Mouse (Mus musculus) thymus, postnatal 10 days (tissue): ENCODE results near the gene Cdpf1.

ENCODE experiments used
- DNase-seq, 2 experiments: peaks; one replicate each; pipeline ENCODE4 v3.0.0; 2021; ENCODE audit warnings: low spot score in 2 of 2

The Cdpf1 gene

DNA sequence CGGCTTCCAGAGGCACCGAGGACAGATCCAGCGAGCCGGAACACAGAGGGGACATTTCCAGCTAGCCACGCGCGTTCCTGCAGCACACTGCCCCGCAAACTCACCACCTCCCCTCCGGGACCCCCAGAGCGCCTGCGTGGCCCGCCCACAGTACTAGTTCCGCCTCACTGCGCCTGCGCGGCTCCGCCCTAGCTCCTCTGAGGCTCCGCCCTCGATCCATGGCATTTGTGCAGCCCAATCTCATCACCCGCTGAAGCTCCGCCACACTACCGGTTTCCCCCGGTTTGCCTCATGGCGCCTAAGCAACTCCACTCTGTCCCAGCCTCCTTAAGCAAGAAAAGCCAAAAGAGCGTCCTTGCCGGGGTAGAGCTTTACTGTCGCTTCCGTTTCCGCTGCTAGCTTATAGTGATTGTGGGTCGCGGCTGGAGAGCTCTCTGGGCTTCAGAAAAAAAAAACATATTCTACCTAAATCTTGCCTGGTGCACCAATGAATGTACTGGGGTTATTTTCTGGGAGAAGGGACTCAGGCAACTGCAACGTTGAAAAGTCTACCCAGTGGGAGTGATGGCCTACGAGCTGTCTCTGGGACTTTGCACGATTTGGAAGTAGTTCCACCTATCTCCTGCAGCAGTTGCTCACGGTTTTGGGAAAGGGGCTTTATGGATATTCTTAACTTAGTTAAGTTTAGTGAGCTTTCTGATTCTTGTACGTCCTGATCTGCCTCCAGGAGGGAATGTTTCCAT is at the start of gene Cdpf1:
Cdpf1 (minus strand) TSS at position 163 of the 743 bp plus-strand sequence.
- DNase-seq: peak; percentile 98 to 99

DNA sequence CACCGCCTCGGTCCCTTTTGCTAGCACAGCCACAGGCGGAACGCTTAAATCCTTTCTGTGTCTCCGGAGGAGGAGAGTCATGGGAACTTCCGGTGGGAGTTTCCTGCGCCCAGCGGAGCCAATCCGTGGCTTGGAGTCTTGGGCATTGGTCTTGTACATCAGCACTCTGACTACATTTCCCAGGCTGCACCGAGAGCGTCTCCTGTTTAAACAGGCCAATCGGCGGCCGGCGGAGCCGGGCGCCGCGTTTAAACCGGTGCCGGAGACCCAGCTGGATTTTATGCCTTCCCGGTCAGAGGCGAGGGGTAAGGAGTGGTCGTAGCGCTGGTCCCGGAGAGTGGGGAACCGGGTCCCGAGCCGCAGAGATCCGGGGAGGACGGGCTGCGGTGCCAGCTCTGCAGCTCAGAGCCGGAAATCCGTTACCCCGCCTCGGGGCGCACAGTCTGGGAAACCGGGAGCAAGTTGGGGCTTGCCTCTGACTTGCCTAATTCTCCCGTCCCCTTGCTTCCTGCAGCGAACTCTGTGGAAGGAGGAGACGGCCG is 48.1 kb upstream of the Cdpf1 start, which contains the start of gene Gtse1:
Gtse1 (plus strand) TSS at position 256 of the 542 bp plus-strand sequence.
- peak; percentile 90 for DNase-seq

GRCm38 (mm10) chr15:85858980-85859489 is 47.5 kb upstream of the Cdpf1 start:
- peak in 1 of 2 experiments; percentile 16 for DNase-seq

- DNase-seq: no peak
These were observed 40.3 kb upstream of the Cdpf1 start for GRCm38 (mm10) chr15:85851656-85852392.

DNA sequence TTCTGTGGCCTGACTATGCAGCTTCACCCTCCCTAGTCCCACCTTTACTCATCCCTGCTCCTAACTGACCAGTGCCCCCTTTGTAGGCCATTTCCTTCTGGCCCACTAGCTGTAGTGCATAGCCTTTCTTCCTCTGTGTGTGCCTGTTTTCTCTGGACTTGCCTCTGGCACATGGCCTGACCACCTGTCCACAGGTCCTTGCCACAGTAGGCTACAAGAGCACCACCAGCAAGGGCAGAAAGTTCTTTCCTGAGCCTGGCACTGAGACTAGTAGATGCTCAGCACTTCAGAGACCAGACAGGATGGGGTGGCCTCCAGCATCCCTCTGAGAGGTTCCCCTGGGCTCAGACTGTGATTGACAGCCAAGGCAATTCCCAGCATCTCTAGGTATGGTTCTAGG is 33.6 kb upstream of the Cdpf1 start:
- no peak for DNase-seq

DNA sequence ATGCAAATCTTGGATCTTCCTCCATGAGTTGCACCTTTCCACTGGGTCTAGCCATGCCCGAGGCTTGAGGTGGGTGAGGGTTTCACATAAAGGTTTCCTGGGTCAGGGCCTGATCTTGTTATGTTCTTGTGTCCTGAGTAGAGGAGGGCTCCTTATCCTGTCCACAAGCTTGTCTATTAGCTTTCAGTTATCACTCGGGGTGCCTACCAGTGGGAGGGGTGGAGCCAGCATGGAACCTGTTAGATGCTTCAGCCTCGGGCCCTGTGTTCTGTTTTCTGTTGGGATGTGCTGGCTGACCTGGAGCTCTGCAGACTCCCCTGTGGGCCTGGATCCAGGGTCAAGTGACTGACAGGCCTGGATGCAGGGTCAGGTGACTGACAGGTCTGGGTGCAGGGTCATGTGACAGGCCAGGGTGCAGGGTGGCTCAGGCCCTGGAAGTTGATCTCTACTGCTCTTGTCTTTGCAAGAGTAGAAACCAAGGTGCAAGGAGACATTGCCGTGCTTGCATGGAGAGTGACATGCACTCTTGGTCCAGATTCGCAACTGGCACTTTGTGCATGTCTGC is 30.4 kb upstream of the Cdpf1 start:
- DNase-seq: no peak

DNA sequence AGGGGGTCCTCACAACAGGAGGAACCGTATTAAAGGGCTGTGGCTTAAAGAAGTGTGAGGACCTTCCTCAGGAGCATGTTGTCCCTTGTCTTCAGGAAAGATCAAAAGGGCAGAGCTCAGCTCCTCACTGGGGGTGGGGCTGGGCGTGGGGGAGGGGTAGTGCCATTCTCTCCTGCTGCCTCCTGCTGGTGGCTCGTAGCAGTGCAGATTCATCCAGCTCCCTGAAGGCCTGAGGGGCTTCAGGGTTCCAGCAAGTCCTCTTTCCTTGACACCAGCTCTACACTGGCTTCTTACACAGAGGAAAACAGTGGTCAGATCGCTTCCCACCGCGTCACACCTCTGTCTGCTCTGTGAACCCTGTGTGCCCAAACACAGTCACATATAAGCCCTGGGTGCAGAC is 29.5 kb upstream of the Cdpf1 start:
- peak; percentile 16 to 67 for DNase-seq

DNA sequence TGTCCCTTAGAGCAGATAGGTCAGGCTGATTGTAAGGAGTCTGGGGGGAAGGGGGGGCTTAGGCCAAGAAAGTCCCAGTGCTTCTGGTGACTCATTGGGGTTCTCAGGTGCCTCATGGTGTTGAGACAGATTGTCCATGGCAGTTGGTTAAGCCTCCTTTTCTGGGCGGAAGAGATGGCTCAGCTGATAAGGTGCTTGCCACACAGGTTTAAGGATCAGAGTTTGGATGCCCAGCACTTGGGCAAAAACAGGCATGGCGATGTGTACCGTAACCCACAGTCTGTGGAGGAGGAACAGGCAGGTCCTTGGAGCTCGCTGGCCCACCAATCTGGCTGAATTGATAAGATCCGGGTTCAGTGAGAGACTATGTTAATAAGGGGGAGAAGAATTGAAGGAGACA is 25.4 kb upstream of the Cdpf1 start:
- DNase-seq: no peak

DNA sequence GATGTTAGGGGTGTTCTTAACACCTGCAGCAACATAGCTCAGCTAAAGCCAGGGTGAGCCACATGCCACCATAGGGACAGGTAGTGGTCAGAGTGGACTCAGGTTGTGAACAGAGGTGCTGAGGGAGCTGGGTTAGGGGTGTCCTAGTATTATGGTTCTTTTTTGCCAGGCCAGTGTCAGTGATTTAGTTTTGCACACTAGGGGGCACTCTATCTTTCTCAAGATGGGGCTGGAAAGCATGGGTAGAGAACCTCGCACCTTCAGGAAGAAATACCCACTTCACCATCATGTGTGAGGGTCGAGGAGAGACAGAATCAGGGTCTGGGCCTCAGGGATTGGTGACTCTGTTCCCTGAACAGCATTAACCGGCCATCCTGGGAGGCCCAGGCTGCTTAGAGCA is 23.8 kb upstream of the Cdpf1 start:
- DNase-seq: peak in 1 of 2 experiments; percentile 25

DNA sequence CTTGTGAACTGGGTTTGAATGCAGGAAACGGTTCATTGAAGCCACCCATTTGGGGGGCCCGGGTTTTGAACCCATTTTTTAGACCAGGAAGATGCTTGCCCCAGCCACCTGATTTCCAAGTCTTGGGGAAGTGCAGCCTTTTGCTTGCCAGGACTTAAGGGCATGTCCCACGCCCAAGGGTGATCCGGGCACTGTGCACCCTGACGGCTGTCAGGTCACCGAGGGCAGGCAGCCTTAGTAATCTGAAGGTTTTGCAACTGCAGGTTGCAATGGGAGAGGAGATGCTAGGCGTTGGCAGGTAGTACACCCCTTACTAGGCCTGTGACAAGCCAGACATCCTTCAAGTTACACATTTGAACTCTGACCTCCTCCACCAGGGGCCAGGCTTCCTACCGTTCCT is 21.1 kb upstream of the Cdpf1 start:
- no peak for DNase-seq

GRCm38 (mm10) chr15:85831954-85832590 is 20.6 kb upstream of the Cdpf1 start, which contains the start of gene Ttc38:
Gene Ttc38 (plus strand): TSS chr15:85832306.
- DNase-seq: peak; percentile 69 to 74

DNA sequence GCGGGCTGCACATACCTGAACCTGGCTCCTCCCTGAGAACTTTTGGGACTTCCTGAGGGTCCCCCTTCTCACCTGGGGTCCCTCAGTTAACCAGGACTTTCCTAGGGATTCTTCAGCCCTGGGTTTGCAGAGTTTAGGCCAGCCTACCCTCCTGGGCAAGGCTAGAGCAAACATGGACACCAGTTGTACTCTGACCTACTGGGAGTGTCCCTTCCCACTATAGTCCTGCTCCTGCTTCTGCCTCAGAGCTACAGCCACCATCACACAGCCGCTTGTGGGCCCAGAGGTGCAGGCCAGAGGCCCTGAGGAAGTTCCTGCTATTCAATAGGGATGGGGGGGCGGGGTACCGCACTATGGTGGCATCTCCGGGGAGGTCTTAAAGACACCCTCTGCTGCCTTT is 18.0 kb upstream of the Cdpf1 start:
- DNase-seq: no peak

DNA sequence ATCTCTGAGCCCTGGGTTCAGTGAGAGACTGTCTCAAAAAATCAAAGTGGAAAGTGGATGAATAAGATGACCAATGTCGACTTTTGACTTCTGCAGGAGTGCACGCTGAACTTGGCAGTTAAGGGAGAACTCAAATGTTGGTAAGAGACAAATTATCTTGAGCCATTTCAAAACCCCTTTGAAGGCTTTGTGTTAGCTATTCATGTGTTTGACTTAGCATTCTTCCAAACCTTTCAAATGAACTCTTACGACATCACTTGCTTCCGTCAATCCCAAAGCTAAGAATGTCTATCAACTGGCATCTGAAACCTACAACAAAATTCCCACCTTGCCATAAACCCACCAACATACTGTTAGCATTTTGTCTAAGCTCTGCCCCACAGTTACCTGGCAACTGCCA is 16.6 kb upstream of the Cdpf1 start:
- DNase-seq: no peak

DNA sequence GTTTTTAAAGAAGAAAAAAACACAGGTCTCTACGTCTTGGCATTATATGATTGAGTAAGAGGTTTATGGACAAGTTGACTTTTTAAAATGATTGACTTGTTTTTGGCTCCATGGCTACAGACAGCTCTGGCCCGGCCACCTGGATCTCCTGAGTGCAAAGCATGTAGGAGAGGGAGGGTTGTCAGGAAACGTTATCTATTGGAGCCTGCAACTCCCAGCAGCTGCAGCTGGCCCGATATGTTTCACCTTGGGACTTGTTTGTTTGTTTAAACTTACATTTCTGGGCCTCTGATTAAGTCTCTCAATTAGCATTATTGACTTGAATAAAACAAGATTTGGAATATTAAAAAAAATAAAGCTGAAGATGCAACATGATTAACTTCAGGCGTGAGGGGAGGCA is 15.2 kb upstream of the Cdpf1 start:
- DNase-seq: no peak

DNA sequence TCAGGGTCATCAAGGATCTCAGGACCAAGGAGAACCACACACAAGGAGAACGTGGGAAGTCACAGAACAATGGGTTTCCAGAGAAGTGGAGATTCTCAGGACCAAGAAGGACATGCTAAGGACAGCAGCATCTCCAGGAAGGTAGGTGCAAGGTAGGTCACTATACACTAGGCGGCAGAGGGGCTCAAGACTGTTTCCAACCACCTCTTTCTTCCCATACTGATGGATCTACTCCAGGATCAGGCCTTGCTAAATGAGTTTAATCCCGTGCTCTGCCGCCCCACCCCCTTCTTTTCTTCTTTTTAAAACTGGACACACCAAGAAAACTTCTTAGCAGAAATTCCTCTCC is 10.5 kb upstream of the Cdpf1 start:
- DNase-seq: no peak

- DNase-seq: no peak
These were observed 9.9 kb upstream of the Cdpf1 start, which contains the start of gene Pkdrej for GRCm38 (mm10) chr15:85821203-85822010. Gene Pkdrej (minus strand): TSS chr15:85821734.

- no peak for DNase-seq
These were observed 1.9 kb upstream of the Cdpf1 start for GRCm38 (mm10) chr15:85813428-85813827.

DNA sequence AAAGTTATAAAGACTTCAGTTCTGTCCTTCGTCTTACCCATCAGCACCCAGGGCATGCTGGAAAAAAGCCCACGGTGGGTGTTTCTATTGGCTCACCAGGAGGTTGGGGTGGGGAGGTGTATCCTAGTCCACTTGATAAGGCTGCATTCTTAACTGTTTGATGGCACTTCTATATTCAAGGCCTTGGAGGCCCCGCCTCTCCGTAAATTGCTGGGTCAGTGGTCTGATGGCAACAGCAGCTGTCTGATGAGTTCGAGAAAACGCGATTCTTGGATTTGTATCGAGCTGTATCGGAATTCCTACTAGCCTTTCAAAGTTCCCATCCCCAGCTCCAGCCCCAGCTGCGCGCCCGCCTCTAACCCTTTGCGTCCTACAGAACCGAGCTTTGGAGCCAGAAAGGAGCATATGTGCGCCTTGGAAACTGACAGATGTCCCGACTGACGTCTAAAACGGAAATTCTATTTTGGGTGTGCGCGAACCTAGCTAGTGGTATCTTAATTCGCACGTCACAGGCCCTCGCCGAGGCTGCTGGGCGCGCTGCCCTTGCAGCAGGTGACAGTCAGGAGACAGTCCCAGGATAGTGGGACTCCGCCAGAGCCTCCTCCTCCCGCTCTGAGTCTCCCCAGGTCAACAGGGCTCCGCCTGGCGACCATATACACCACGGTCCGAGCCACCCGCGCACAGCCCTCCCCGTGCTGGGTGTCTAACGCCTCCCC is 533 bp downstream of the Cdpf1 start:
- DNase-seq: peak in 1 of 2 experiments; percentile 17

DNA sequence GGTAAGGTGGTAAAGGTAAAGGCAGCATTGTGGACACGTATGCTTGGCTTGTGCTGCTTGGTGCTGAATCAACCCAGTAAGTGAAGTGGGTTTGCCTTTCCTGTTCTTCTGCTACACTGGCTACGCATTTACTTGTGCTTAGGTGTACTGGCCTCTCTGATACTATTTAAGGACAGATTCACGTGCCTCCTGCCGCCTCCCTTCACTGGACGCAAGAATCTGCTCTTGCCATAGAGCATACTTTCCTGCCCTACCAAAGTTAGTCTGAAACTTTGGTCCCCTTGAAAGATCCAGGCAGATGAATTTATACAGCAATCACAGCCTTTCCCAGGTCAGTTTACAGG is 1.1 kb downstream of the Cdpf1 start:
- DNase-seq: no peak

- DNase-seq: peak; percentile 66 to 76
These were observed 2.4 kb downstream of the Cdpf1 start for GRCm38 (mm10) chr15:85809091-85809490.
